Mouse (Mus musculus) heart, postnatal 0 days (tissue): ENCODE measurements around the gene Ugt1a10. TPM values are rescaled to one million over a fixed set of nuclear protein-coding genes. Genes with fewer than 3 reads are reported as not detected.

ENCODE experiments used
- ATAC-seq: fragments of 200-750 bp; cut with Nextera tagmentation; 2 replicates; pipeline ENCODE4 v1.8.0; 2017; ENCODE audit warnings: low read depth, moderate number of reproducible peaks, moderate library complexity; ENCODE audit not compliant: insufficient read depth
- DNase-seq: peaks from one replicate; pipeline ENCODE4 v3.0.0-alpha.2; 2016; ENCODE audit warnings: low spot score
- H3K27ac ChIP-seq: fragments of 300-500 bp; sonication (generic); 2 replicates; pipeline ENCODE4 v1.5.1; 2014; ENCODE audit warnings: low read depth, mild to moderate bottlenecking
- H3K27me3 ChIP-seq: fragments of 300-500 bp; sonication (generic); 2 replicates; pipeline ENCODE4 v1.6.1; 2014; ENCODE audit warnings: low read length, mixed read lengths; ENCODE audit not compliant: control insufficient read depth, insufficient read depth
- H3K36me3 ChIP-seq: fragments of 300-500 bp; sonication (generic); replicated peaks from 2 replicates; pipeline ENCODE4 v1.6.1; 2014; ENCODE audit warnings: low read length, mixed read lengths; ENCODE audit not compliant: control insufficient read depth, insufficient read depth
- H3K4me1 ChIP-seq: fragments of 300-500 bp; sonication (generic); 2 replicates; pipeline ENCODE4 v1.6.1; 2014; ENCODE audit warnings: antibody characterized with exemption; ENCODE audit not compliant: control insufficient read depth, insufficient read depth
- H3K4me2 ChIP-seq: fragments of 300-500 bp; sonication (generic); 2 replicates; pipeline ENCODE4 v1.6.1; 2014; ENCODE audit warnings: low read depth, mild to moderate bottlenecking, low read length, moderate library complexity
- H3K4me3 ChIP-seq: fragments of 300-500 bp; sonication (generic); 2 replicates; pipeline ENCODE4 v1.5.1; 2014; ENCODE audit warnings: low read depth, low read length
- H3K9ac ChIP-seq: fragments of 300-500 bp; sonication (generic); replicated peaks from 2 replicates; pipeline ENCODE4 v1.6.1; 2014; ENCODE audit warnings: low read depth, low read length, mixed read lengths
- H3K9me3 ChIP-seq: fragments of 300-500 bp; sonication (generic); replicated peaks from 2 replicates; pipeline ENCODE4 v1.6.1; 2016; ENCODE audit warnings: low read length; ENCODE audit not compliant: control insufficient read depth
- CTCF ChIP-seq: IDR thresholded peaks from 2 replicates; pipeline ENCODE4 v1.5.1; 2016; ENCODE audit warnings: antibody characterized with exemption, control low read depth, low read depth
- EP300 ChIP-seq: IDR thresholded peaks from 2 replicates; pipeline ENCODE4 v1.6.1; 2016; ENCODE audit warnings: antibody characterized with exemption, low read depth
- WGBS: fragments of 180-500 bp; shearing (Covaris S2); extraction: QIAGEN DNeasy Blood & Tissue Kit; methylation state at CpG from one replicate; pipeline ENCODE4 v1.1.7; 2014; 5-methylcytosine and 5-hydroxymethylcytosine counted together
- polyA plus RNA-seq: library from polyadenylated mRNA; unstranded; fragments of >200 nt; fragmentation: Nextera tagmentation; extraction: Ambion mirVana; gene quantifications from 2 replicates; pipeline ENCODE4 v1.2.1, GENCODE M21; 2015
- total RNA-seq: library from RNA; depleted of rRNA; stranded (reverse); fragments of >200 nt; gene quantifications from 2 replicates; pipeline ENCODE4 v1.2.3, GENCODE M21; 2014; ENCODE audit warnings: low replicate concordance

The Ugt1a10 gene
- total and polyA plus RNA-seq, 2 experiments from 2014 or later = not detected

DNA sequence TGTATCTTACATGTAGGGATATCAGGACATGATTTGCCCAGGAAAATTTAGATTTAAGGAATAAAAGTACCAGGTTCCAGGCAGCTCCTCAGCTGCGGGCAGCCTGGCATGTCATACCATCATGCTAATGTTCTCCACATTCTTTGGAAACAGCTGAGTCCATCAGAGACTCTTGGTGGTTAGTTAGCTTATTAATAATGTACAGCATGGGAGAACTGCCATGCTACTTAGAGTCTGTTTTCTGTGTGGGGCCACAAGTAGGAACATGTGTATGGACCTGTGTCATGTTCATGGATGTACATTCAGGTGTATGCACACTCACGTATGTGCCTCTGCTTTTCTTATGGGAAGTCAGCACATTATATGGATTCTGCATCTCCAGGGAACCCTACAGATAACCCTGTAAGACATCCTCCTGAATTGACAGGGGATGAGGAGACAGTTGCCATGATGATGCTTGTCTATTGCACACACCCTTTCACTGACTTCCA lies 159.3 kb downstream of the Ugt1a10 start:
- no peak overlapping the region for H3K4me2 ChIP-seq
- no peaks in the 10 kb centered on the region for H3K27me3 ChIP-seq
- no peak for TF ChIP-seq EP300
- no peak for TF ChIP-seq CTCF
- H3K4me1 ChIP-seq = no peaks in the 10 kb centered on the region
- ATAC-seq (no peak), DNase-seq (peak; percentile 4)
- no peaks in the 10 kb centered on the region for H3K36me3 ChIP-seq
- peaks cover 61% of the 10 kb centered on the region for H3K9me3 ChIP-seq
- no peak overlapping the region for H3K27ac ChIP-seq
- no peak overlapping the region for H3K4me3 ChIP-seq
- H3K9ac ChIP-seq = no peak overlapping the region
- 63% methylated on average over 2 of the region's 2 CpGs for WGBS

- Histone ChIP-seq H3K4me2 (no peak overlapping the region), H3K27me3 (no peaks in the 10 kb centered on the region), H3K9ac (no peak overlapping the region), H3K4me1 (no peaks in the 10 kb centered on the region), H3K4me3 (no peak overlapping the region), H3K9me3 (peaks cover 61% of the 10 kb centered on the region), H3K36me3 (no peaks in the 10 kb centered on the region), H3K27ac (no peak overlapping the region)
- 59% methylated on average over 10 of the region's 10 CpGs for WGBS
- ATAC-seq = no peak
- TF ChIP-seq EP300 (no peak), CTCF (no peak)
- peak; percentile 5 for DNase-seq
Observed at GRCm38 (mm10) chr1:88215466-88216380, 160.5 kb downstream of the Ugt1a10 start.

DNA sequence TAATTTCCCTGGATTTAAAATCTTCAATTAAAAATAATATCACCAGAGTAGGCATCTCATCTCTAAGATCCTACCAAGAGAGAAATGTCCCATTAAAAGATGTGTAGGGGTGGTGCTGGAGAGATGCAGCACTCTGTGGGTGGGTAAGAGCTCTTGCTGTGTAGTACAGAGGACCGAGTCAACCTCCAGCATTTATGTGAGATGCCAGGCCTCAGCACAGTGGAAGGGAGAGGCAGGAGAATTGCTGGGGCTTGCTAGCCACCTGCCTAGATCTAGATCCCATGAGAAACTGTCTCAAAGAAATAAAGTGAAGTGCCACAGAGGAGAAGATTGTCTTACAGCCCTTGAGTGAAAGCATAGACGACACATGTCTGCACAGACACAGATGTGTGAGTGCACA lies 161.4 kb downstream of the Ugt1a10 start:
- no peaks in the 10 kb centered on the region for H3K4me1 ChIP-seq
- H3K4me3 ChIP-seq = no peak overlapping the region
- no peaks in the 10 kb centered on the region for H3K27me3 ChIP-seq
- H3K9me3 ChIP-seq = peaks cover 57% of the 10 kb centered on the region
- no peak for ATAC-seq
- H3K4me2 ChIP-seq = no peak overlapping the region
- TF ChIP-seq EP300 (no peak), CTCF (no peak)
- no peaks in the 10 kb centered on the region for H3K36me3 ChIP-seq
- WGBS = 42% methylated on average over 2 of the region's 2 CpGs
- H3K27ac ChIP-seq = no peak overlapping the region
- H3K9ac ChIP-seq = no peak overlapping the region
- DNase-seq = peak; percentile 4

- Histone ChIP-seq H3K4me1 (no peaks in the 10 kb centered on the region), H3K9me3 (peaks cover 51% of the 10 kb centered on the region), H3K4me3 (no peak overlapping the region), H3K27ac (no peak overlapping the region), H3K4me2 (no peak overlapping the region), H3K36me3 (no peaks in the 10 kb centered on the region), H3K27me3 (no peaks in the 10 kb centered on the region), H3K9ac (no peak overlapping the region)
- ATAC-seq (no peak), DNase-seq (peak; percentile 6)
- WGBS = 48% methylated on average over 2 of the region's 2 CpGs
- TF ChIP-seq CTCF = no peak
Observed at GRCm38 (mm10) chr1:88217144-88217543, 162.0 kb downstream of the Ugt1a10 start.

DNA sequence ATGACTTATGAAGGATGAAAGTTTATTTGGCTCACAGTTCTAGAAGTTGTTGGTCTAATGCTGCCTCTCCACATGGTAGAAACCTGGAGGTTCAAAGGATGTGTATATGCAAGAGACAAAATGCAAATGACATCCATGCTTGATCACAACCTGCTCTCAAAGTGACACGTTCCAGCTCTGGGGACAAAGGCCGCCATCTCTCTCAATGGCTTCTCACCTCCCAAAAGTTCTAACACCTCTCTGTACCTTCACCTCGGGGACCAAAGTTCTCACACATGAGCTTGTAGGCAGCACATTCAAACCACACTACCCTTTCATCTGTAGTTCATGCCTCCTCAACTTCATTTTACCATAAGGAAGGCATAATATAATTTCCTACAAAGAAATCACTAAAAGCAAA lies 162.4 kb downstream of the Ugt1a10 start:
- TF ChIP-seq EP300 (no peak), CTCF (no peak)
- peak; percentile 8 for DNase-seq
- Histone ChIP-seq H3K4me2 (no peak overlapping the region), H3K4me1 (no peaks in the 10 kb centered on the region), H3K27me3 (no peaks in the 10 kb centered on the region), H3K9ac (no peak overlapping the region), H3K9me3 (peaks cover 47% of the 10 kb centered on the region), H3K27ac (no peak overlapping the region), H3K36me3 (no peaks in the 10 kb centered on the region), H3K4me3 (no peak overlapping the region)
- 31% methylated on average over 3 of the region's 3 CpGs for WGBS
- ATAC-seq = no peak
